Mouse (Mus musculus) right cerebral cortex, adult 18-20 months (tissue): ENCODE data around the gene Ttll6.
A peak's percentile ranks its signal among the peaks of the same experiment; 100 is the strongest.
"Not testable (repeated sequence)": the region's sequence is repeated elsewhere in the genome, so short reads cannot be mapped to it uniquely, and the experiment has no call there.

Experiments
- DNase-seq: peaks from one replicate; pipeline ENCODE4 v3.0.0; 2022; ENCODE audit warnings: mixed read lengths

Ttll6 gene

DNA sequence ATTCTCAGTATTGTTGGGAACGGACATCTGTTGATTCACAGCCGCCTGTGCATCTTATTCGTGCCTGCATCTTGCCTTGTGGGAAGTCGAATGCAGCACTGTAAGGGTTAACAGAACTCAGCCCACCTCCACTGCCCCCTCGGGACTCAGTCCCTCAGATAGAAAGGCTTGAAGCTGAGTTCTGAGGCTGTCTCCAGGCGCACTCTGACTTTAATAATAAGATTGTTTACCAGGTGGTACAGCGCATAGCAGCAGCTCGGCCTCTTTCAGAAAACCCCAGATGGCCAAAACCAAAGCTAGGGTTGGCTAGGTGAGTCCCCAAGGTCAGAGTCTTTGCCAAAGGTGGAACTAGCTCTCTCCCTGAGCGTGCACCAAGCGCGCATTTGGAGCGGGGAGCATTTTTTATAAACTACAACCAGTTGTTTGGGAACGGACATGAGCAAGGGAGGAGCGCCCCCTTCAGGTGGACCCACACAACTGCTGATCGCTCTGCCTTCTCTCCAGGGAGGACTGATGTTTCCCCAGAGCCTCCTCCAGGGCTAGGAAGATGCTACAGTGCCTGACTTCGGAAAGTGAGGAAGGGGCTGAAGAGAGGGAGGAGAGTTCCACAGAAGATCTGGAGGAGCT lies at the start of gene Ttll6:
Gene Ttll6 (plus strand): TSS at position 548 of the 627 bp plus-strand sequence.
- peak; percentile 31 for DNase-seq

DNA sequence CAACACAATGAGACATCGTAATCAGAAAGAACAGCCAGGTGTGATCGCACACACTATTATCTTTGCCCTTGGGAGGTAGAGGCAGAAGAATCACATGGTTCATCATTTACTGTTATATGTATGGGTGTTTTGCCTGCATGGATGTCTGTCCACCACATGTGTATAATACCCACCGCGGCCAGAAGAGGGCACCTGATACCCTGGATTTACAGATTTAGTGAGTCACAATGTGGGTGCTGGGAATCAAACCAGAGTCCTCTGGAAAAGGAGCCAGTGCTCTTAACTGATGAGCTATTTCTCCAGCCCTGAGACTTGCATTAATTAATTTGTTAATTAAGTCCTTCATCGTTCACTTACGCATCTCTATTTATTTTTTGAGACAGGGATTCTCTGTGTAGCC lies 45.6 kb upstream of the Ttll6 start:
- no peak for DNase-seq

DNA sequence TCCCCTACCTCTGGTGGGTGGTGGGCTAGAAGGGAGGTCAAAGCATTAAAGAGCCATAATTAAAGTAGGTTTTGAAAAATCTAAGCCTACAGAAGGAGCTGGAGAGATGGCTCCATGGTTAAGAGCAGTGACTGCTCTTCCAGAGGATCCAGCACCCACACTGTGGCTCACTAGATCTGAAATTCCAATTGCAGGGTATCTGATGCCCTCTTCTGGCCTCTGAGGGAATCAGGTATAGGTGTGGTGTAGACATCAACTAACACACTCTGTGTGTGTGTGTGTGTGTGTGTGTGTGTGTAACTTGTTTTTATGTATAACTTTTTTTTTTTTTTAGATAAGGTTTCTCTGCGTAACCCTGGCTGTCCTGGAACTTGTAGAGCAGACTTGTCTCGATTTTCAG lies 42.5 kb upstream of the Ttll6 start:
- no peak for DNase-seq

DNA sequence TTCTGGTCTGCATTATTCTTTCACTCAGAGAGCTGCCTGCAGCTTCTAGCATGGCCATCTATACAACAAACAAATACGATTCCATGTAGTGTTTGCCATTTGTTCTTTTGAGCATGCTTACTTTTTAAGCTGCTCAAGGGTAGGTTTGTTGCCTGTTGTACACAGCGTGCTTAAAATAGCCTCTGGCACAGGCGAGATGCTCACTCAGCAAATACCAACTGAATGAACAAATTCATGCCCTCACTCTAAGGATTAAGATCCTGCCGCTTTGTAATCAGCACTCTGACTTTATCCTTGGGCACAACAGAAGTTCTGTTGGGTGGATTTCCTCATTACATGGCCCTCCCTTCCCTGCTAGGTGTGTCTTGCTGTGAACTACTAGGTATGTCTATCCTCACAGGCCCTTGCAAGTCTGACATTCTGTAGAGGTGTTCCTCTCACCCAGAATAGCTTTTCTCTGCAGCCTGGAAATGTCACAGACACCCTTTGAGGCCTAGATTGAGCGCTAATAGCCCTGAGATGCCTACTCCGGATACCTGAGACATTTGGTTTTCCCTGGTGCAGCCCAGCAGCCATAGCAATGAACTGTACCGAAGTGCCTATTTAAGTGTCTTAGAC lies 40.8 kb upstream of the Ttll6 start:
- no peak for DNase-seq

DNA sequence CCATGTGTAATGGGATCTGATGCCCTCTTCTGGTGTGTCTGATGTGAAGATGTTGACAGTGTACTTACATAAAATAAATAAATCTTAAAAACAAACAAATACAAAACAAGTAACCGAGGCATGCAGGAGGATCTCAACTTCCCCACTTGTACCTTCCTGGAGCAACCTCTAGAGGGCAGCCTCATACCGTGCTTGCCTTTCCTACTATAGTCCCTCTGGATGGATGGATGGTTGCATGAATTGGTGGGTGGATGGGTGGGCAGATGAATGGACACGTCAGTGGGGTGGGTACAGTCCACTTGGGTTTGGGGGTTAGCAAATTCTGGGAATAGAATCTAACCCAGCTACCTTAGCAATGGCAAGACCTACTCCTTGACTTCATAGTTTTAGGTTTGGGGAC lies 40.2 kb upstream of the Ttll6 start:
- peak; percentile 25 for DNase-seq

DNA sequence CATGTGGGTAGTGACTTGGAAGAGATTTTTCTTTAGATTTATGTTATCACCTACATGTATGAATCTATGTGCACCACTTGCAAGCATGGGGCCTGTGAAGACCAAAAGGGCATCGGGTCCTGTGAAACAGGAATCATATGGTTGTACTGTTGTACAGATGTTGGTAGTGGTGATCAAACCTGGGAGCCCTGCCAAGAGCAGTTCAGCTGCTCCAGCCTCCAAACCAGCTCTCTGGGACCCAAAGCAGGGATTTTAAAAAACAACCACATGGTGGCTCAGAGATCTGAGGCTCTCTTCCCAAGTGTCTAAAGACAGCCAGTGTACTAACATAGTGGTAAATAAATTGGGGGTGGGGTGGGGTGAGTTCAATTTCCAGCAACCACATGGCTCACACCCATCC lies 25.2 kb upstream of the Ttll6 start:
- DNase-seq = no peak

DNA sequence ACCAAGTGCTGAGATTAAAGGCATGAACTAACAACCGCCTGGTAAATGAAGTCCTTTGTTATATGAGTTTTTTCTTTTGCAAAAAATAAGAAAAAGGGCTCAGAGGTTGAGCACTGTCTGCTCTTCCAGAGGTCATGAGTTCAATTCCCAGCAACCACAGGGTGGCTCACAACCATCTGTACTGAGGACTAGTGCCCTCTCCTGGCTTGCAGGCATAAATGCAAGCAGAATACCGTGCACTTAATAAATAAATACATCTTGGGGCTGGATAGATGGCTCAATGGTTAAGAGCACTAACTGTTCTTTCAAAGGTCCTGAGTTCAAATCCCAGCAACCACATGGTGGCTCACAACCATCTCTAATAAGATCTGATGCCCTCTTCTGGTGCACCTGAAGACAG lies 22.6 kb upstream of the Ttll6 start:
- not testable (repeated sequence) for DNase-seq

DNA sequence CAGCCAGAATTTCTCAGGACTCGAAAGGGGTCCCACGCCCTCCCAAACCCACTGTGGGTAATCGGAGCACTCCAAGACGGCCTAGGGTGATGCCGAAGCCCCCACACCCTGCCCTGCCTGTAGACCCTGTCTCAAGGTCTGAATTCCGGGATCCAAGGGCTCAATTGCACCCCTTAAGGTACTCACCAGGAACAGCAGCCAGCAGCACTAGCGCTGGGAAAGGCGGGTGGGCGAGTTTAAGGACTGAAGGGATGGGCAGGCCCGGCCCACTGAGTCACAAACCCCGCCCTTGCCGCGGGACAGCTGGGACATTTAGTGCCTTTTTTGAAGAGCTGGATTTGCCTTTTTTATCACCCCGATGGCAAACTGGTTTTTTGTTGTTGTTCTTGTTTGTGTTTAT lies 21.8 kb upstream of the Ttll6 start, which contains the start of gene Calcoco2:
Gene Calcoco2 (minus strand): TSS at position 214 of the 400 bp plus-strand sequence.
- DNase-seq = no peak

DNA sequence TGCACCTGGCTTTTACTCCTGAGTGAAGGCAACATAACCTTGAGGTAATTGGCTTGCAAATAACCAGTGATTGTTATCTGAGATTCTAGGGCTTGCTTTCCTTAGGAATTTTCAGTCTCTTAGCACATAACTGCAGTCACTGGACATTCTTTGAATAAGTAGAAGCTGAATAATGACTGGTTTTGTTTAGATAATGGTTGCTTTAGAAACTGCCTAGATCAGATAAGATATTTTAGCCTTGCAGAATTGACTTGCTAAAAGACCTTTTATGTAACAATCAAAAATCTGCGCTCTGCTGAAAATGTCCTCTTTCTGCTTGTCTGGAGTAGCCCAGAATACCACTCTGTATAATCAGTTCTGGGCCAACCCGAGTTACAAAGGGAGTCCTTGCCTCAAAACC lies 19.5 kb upstream of the Ttll6 start:
- no peak for DNase-seq

DNA sequence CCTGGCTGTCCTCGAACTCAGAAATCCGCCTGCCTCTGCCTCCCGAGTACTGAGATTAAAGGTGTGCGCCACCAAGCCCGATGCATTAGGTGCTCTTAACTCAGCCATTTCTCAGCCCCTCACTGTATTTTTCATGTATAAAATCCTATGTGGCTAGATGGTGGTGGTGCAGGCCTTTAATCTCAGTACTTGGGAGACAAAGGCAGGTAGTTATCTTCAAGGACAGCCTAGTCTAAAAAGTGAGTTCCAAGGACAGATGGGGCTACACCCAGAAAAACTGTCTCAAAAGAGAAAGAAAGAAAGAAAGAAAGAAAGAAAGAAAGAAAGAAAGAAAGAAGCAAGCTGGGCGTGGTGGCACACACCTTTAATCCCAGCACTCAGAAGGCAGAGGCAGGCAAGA lies 18.2 kb upstream of the Ttll6 start:
- no peak for DNase-seq

DNA sequence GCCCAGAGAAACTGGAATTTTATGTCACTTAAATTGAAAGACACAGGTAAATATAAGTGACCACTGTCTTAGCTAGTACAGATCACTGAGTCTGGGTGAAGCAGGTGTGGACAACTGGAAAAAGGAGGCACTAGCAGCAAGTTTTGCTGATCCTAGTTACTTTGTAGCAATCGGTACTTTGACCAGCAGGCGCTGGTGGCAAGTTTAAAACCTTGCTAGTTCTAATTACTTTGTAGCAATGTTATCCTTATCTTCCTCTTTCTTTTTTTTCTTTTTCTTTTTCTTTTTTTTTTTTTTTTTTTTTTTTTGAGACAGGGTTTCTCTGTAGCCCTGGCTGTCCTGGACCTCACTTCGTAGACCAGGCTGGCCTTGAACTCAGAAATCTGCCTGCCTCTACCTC lies 17.5 kb upstream of the Ttll6 start:
- DNase-seq = no peak

DNA sequence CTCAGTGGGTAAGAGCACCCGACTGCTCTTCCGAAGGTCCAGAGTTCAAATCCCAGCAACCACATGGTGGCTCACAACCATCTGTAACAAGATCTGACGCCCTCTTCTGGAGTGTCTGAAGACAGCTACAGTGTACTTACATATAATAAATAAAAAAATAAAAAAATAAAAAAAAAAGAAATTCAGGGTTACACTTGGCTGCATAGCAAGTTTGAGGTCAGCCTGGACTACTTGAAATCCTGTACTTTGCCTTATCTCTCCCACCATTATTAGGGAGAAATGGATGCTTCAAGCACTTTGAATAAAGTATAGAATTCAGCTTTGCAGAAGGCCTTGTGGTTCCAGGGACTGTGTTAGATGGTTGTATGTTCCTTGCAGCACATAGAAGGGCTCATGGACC lies 16.7 kb upstream of the Ttll6 start:
- not testable (repeated sequence) for DNase-seq

DNA sequence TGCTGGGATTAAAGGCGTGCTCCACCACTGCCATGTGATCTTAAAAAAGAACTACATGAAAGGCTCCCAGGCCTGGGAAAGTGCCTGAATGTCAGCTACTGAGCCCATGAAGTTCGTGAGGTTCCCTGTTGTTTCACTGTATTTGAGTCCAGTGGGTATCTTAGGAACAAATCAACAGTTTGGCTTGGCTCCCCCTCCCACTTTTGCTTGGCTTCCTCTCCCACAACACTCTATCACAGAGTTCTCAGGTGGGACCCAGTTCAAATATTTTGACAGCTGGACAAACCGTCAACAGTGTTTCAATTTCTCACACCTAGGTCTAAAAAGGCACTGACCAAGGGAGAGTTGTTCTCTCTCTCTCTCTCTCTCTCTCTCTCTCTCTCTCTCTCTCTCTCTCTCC lies 14.2 kb upstream of the Ttll6 start:
- no peak for DNase-seq

DNA sequence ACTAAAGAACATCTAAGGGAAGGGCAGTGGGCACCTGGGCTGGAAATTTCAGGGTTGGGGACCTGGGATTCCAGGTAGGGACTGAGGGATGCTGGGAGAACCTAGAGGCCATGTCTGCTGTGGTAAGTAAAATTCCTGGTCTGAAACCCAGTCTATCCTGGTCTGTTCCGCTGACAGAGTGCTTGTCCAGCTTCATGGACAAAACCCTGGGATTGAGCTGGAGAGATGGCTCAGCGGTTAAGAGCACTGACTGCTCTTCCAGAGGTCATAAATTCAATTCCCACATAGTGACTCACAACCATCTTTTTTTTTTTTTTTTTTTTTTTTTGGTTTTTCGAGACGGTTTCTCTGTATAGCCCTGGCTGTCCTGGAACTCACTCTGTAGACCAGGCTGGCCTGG lies 10.8 kb upstream of the Ttll6 start:
- not testable (repeated sequence) for DNase-seq

DNA sequence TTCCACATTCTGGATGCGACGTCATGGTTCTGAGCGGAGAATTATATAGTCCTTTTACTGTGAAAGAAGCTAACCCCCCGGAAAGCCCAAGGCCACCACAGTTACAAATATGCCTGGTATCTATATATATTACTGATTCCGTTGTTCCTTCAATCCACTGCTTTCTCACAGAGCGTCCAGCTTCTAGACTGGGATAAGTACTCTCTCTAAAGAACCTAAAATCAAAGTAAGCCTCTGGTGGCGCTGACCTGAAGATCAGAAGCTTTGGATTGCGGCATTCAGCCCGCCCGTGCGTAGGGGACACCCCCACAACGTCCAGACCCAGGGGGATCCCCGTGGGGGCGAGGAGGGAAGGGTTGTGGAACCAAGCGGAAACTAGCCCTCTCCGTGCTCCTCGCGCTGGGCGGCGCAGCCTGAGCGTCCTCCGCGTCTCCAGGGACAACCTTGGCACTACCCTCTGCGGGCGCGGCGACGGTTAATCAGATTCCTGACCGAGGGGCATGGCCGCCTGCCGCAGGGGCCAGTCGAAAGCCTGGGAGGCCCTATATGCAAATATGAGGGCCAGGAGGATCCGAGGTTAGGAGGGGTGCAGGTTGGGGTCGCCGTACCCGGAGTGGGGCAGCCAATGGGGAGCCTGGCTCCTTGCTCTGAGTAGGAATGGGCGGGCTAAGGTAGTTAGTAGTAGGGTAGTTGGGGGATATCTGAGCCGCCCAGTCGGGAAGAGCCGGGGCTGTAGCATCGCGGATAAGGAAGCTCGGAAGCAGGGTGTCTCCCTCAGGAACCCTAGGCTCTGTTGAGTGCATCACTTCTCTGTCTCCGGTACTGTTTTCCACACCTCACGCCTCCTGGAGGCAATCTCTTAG lies 9.3 kb upstream of the Ttll6 start:
- DNase-seq = peak; percentile 2

DNA sequence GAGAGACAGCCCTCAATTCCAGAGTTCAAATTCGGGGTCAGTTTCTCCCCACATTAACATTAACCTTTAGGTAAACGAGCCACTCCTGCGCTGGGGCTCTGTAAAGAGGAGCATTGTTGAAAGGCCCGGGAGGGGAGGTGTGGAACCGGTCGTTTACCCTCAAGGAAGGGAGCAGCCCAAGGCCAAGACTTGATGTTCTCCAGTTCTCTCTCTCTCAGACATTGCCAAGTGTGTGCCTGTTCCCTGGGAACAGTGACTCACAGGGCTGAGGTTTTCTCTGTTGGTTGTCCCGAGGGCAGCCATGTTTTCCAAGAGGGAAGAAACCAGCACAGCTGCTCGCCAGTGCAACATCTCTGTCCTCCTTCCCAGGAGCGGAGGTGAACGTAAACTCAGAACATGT lies 3.0 kb upstream of the Ttll6 start:
- no peak for DNase-seq

DNA sequence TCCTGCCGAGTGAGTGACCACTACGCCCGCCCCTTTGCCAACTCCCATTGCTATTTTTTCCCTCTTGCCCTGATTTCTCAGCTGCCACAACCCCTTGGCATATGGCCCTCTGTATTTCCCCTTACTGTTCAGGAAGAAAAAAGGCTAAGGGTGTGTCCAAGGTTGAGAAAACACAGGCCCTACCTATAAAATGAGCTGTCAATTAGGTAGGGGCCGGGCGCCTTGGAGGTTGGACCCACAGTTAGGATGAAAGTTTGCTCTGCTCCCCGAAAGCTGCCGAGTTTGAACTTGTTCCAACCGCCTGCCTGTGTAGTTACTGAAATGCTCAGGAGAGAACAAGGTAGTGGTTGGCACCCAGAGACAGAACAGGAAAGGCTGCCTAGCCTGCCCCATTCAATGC lies 2.3 kb downstream of the Ttll6 start:
- DNase-seq = no peak

DNA sequence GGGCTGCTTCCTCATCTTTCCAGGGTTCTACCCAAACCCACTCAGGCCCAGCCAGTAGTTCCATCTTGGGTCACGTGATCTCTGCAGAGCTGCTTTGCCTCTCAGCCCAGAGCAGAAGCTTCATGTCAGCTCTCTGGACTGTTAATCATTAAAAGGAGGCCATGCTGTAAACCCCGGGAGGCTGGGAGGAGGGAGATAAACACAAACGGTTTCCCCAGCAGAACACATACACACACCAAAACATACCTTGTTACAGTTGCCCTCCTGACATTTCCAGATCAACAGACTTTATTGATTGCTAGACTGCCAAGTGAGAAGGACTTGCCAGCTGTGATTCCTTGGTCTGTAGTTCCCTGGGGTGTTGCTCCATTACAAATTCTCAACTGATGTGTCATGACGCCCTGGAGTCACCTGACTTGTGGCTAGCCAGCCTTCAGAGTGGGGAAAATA lies 7.2 kb downstream of the Ttll6 start:
- DNase-seq = no peak

DNA sequence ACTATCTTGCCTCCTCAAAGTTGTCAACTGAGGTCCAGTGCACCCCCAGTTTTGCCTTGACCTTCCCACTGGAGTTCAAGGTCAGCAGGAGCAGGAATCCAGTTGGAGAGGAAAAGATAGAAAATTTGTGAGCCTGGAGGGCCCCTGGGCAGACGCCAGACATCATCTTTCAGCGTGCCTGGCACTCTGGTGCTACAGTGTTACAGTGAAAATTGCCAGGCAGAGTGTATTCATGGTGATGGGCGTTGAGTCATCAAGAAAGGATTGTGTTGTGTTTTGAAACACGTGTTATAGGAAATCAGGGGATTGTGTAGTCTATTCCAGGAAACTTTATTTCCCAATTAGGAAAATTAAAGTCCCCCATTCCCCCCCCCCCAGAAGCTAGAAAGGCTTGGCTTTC lies 10.2 kb downstream of the Ttll6 start:
- no peak for DNase-seq

DNA sequence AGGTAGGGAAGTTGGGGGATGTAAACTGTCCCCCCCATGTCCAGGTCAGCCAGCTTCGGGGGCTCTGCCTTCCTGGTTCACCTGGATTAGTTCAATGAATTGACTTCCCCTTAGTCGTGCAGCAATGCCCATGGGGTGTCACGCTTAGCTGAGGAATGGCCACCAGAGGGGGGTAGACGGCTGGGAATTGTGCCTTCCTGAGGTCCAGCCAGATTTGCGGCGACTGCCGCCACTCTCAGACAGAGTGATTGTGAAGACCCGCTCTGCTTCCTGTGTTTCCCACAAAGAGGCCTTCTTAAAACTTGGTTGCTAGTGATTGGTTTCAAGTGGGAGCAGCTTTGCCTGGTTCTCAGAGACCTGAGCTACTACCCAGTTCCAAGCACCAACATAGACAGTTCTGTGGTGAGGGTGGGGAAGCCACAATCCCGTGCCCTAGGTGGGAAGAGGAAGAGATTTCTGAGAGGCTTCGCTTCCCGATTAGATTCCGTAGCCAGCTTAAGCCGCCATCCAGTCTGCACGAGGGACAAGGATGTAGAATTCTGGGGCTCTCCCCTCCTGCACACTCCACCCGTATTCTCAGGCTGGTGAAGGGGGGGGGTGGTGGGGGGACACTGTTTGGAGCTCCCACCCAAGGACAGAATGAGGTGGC lies 12.2 kb downstream of the Ttll6 start:
- peak; percentile 47 for DNase-seq

DNA sequence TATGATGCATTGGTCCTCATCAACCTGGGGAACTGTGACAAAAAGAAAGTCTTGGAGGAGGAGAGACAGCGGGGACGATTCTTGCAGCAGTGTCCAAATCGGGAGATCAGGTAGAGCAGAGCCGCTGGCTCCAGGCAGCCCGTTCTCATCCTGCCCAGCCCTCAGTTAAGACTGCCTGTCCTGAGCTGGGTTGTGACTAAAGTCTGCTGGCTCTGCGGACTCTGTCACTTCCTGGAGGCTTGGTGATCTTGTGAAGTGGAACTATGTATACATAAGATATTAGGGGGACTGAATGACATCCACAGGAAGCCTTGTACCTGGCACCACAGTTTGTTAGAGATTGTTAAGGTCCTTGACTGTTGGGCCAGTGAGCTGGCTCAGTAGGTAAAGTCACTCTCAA lies 13.9 kb downstream of the Ttll6 start:
- no peak for DNase-seq

DNA sequence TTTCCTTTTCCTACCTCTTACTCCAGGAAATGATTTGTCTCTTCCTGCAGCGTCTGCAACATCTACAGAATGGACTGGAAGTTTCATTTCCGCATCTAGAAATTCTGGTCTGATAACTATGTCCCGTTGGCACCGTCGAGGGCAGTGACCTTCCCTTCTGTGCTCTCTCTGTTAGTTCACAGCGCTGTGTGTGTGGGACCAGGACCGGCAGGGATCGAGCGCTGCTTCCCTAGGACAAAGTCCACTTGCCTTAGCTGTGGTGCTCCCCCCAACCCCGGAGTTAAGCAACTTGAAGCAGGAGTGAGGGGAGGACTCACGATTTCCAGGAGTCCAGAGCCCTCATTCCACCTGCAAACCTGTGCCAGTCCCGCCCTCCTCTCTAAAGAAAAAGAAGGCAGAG lies 31.2 kb downstream of the Ttll6 start:
- no peak for DNase-seq

DNA sequence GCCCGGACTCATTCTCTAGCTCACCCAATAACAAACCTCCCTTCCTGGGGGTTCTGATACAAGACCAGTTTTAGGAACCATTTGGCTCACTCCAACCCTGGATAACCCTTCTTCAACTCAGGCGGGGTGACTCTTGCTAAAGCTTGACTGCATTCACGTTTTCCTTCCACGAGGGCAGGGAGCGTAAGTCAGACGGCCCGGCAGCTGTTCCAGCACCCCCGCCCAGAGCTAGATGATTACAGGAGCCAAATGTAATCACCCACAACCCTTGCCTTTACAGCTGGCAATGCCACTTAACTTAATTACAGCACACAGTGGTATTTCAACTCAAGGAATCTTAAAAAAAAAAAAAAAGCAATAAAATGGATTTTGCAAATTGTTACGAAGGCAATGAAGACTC lies 34.5 kb downstream of the Ttll6 start:
- DNase-seq = no peak
